Mouse (Mus musculus) spleen, postnatal 14 days (tissue): ENCODE data around the gene Fcgbp.
A peak's percentile ranks its signal among the peaks of the same experiment; 100 is the strongest.
"Not testable (repeated sequence)": the region's sequence is repeated elsewhere in the genome, so short reads cannot be mapped to it uniquely, and the experiment has no call there.

Experiments used
- DNase-seq, 2 experiments: peaks; one replicate each; pipeline ENCODE4 v3.0.0; 2021 to 2022; ENCODE audit warnings: low spot score in 2 of 2

The Fcgbp gene

GRCm38 (mm10) chr7:28149841-28150240 is 78.8 kb downstream of the Fcgbp start:
- DNase-seq: no peak

GRCm38 (mm10) chr7:28151584-28152221 is 80.7 kb downstream of the Fcgbp start:
- peak in 1 of 2 experiments; percentile 38 for DNase-seq

GRCm38 (mm10) chr7:28153595-28153994 is 82.6 kb downstream of the Fcgbp start:
- not testable (repeated sequence) for DNase-seq

- no peak for DNase-seq
These were observed 88.3 kb downstream of the Fcgbp start for GRCm38 (mm10) chr7:28159292-28159691.

GRCm38 (mm10) chr7:28159893-28160292 is 88.9 kb downstream of the Fcgbp start:
- no peak for DNase-seq

- no peak for DNase-seq
These were observed 90.2 kb downstream of the Fcgbp start for GRCm38 (mm10) chr7:28161163-28161749.

- DNase-seq: no peak
These were observed 94.4 kb downstream of the Fcgbp start for GRCm38 (mm10) chr7:28165406-28165805.

GRCm38 (mm10) chr7:28168320-28169115 is 97.5 kb downstream of the Fcgbp start:
- DNase-seq: peak; percentile 46 to 67

- DNase-seq: peak; percentile 74 to 87
These were observed 98.7 kb downstream of the Fcgbp start, which contains the start of gene Fbl for GRCm38 (mm10) chr7:28169489-28170422. Gene Fbl (plus strand): TSS chr7:28169710.
